Mouse (Mus musculus): ENCODE data around the gene 1700024P04Rik.
A peak's percentile ranks its signal among the peaks of the same experiment; 100 is the strongest.
"Not testable (repeated sequence)": the region's sequence is repeated elsewhere in the genome, so short reads cannot be mapped to it uniquely, and the experiment has no call there.

1700024P04Rik gene

GRCm38 (mm10) chr13:98977070-98977785 lies 7.1 kb downstream of the 1700024P04Rik start:
- H3K36me3 ChIP-seq (ENCODE audit: control insufficient read depth, insufficient read depth, low read length, poor library complexity, severe bottlenecking): no peaks in the 10 kb centered on the region
- no peaks in the 10 kb centered on the region for H3K27me3 ChIP-seq (ENCODE audit: control insufficient read depth, insufficient read depth, low read length, poor library complexity, severe bottlenecking)
- no peak for DNase-seq (ENCODE audit: low read depth, low spot score)

GRCm38 (mm10) chr13:98976022-98976421 lies 8.3 kb downstream of the 1700024P04Rik start:
- DNase-seq (ENCODE audit: low read depth, low spot score); H3K27me3 ChIP-seq (ENCODE audit: control insufficient read depth, insufficient read depth, low read length, poor library complexity, severe bottlenecking); H3K36me3 ChIP-seq (ENCODE audit: control insufficient read depth, insufficient read depth, low read length, poor library complexity, severe bottlenecking): not testable (repeated sequence)

- Histone ChIP-seq H3K27me3 (ENCODE audit: control insufficient read depth, insufficient read depth, low read length, poor library complexity, severe bottlenecking) (no peaks in the 10 kb centered on the region), H3K36me3 (ENCODE audit: control insufficient read depth, insufficient read depth, low read length, poor library complexity, severe bottlenecking) (no peaks in the 10 kb centered on the region)
- DNase-seq (ENCODE audit: low read depth, low spot score): no peak
Measured at GRCm38 (mm10) chr13:98972090-98972489, 12.3 kb downstream of the 1700024P04Rik start.

- no peaks in the 10 kb centered on the region for H3K36me3 ChIP-seq (ENCODE audit: control insufficient read depth, insufficient read depth, low read length, poor library complexity, severe bottlenecking)
- DNase-seq (ENCODE audit: low read depth, low spot score): no peak
- H3K27me3 ChIP-seq (ENCODE audit: control insufficient read depth, insufficient read depth, low read length, poor library complexity, severe bottlenecking): no peaks in the 10 kb centered on the region
Measured at GRCm38 (mm10) chr13:98971641-98972040, 12.7 kb downstream of the 1700024P04Rik start.

GRCm38 (mm10) chr13:98968517-98968916 lies 15.8 kb downstream of the 1700024P04Rik start:
- Histone ChIP-seq H3K36me3 (ENCODE audit: control insufficient read depth, insufficient read depth, low read length, poor library complexity, severe bottlenecking) (no peaks in the 10 kb centered on the region), H3K27me3 (ENCODE audit: control insufficient read depth, insufficient read depth, low read length, poor library complexity, severe bottlenecking) (no peaks in the 10 kb centered on the region)
- DNase-seq (ENCODE audit: low read depth, low spot score): no peak

- peak; percentile 60 for DNase-seq (ENCODE audit: low read depth, low spot score)
- H3K27me3 ChIP-seq (ENCODE audit: control insufficient read depth, insufficient read depth, low read length, poor library complexity, severe bottlenecking): no peaks in the 10 kb centered on the region
- no peaks in the 10 kb centered on the region for H3K36me3 ChIP-seq (ENCODE audit: control insufficient read depth, insufficient read depth, low read length, poor library complexity, severe bottlenecking)
Measured at GRCm38 (mm10) chr13:98967942-98968341, 16.4 kb downstream of the 1700024P04Rik start.

- H3K36me3 ChIP-seq (ENCODE audit: control insufficient read depth, insufficient read depth, low read length, poor library complexity, severe bottlenecking): no peaks in the 10 kb centered on the region
- no peak for DNase-seq (ENCODE audit: low read depth, low spot score)
- H3K27me3 ChIP-seq (ENCODE audit: control insufficient read depth, insufficient read depth, low read length, poor library complexity, severe bottlenecking): no peaks in the 10 kb centered on the region
Measured at GRCm38 (mm10) chr13:98966583-98966982, 17.8 kb downstream of the 1700024P04Rik start.

GRCm38 (mm10) chr13:98963612-98964011 lies 20.8 kb downstream of the 1700024P04Rik start:
- Histone ChIP-seq H3K36me3 (ENCODE audit: control insufficient read depth, insufficient read depth, low read length, poor library complexity, severe bottlenecking) (no peaks in the 10 kb centered on the region), H3K27me3 (ENCODE audit: control insufficient read depth, insufficient read depth, low read length, poor library complexity, severe bottlenecking) (no peaks in the 10 kb centered on the region)
- DNase-seq (ENCODE audit: low read depth, low spot score): no peak

GRCm38 (mm10) chr13:98958177-98958576 lies 26.2 kb downstream of the 1700024P04Rik start:
- no peaks in the 10 kb centered on the region for H3K36me3 ChIP-seq (ENCODE audit: control insufficient read depth, insufficient read depth, low read length, poor library complexity, severe bottlenecking)
- DNase-seq (ENCODE audit: low read depth, low spot score): no peak
- H3K27me3 ChIP-seq (ENCODE audit: control insufficient read depth, insufficient read depth, low read length, poor library complexity, severe bottlenecking): no peaks in the 10 kb centered on the region

- DNase-seq (ENCODE audit: low read depth, low spot score): no peak
- Histone ChIP-seq H3K36me3 (ENCODE audit: control insufficient read depth, insufficient read depth, low read length, poor library complexity, severe bottlenecking) (no peaks in the 10 kb centered on the region), H3K27me3 (ENCODE audit: control insufficient read depth, insufficient read depth, low read length, poor library complexity, severe bottlenecking) (no peaks in the 10 kb centered on the region)
Measured at GRCm38 (mm10) chr13:98956209-98956608, 28.2 kb downstream of the 1700024P04Rik start.

GRCm38 (mm10) chr13:98955676-98956075 lies 28.7 kb downstream of the 1700024P04Rik start:
- no peak for DNase-seq (ENCODE audit: low read depth, low spot score)
- no peaks in the 10 kb centered on the region for H3K36me3 ChIP-seq (ENCODE audit: control insufficient read depth, insufficient read depth, low read length, poor library complexity, severe bottlenecking)
- no peaks in the 10 kb centered on the region for H3K27me3 ChIP-seq (ENCODE audit: control insufficient read depth, insufficient read depth, low read length, poor library complexity, severe bottlenecking)

GRCm38 (mm10) chr13:98955226-98955625 lies 29.1 kb downstream of the 1700024P04Rik start:
- Histone ChIP-seq H3K36me3 (ENCODE audit: control insufficient read depth, insufficient read depth, low read length, poor library complexity, severe bottlenecking) (no peaks in the 10 kb centered on the region), H3K27me3 (ENCODE audit: control insufficient read depth, insufficient read depth, low read length, poor library complexity, severe bottlenecking) (no peaks in the 10 kb centered on the region)
- DNase-seq (ENCODE audit: low read depth, low spot score): no peak

- Histone ChIP-seq H3K27me3 (ENCODE audit: control insufficient read depth, insufficient read depth, low read length, poor library complexity, severe bottlenecking) (no peaks in the 10 kb centered on the region), H3K36me3 (ENCODE audit: control insufficient read depth, insufficient read depth, low read length, poor library complexity, severe bottlenecking) (no peaks in the 10 kb centered on the region)
- DNase-seq (ENCODE audit: low read depth, low spot score): no peak
Measured at GRCm38 (mm10) chr13:98953830-98954229, 30.5 kb downstream of the 1700024P04Rik start.

GRCm38 (mm10) chr13:98951951-98952350 lies 32.4 kb downstream of the 1700024P04Rik start:
- no peaks in the 10 kb centered on the region for H3K36me3 ChIP-seq (ENCODE audit: control insufficient read depth, insufficient read depth, low read length, poor library complexity, severe bottlenecking)
- no peak for DNase-seq (ENCODE audit: low read depth, low spot score)
- no peaks in the 10 kb centered on the region for H3K27me3 ChIP-seq (ENCODE audit: control insufficient read depth, insufficient read depth, low read length, poor library complexity, severe bottlenecking)

- no peak for DNase-seq (ENCODE audit: low read depth, low spot score)
- Histone ChIP-seq H3K27me3 (ENCODE audit: control insufficient read depth, insufficient read depth, low read length, poor library complexity, severe bottlenecking) (no peaks in the 10 kb centered on the region), H3K36me3 (ENCODE audit: control insufficient read depth, insufficient read depth, low read length, poor library complexity, severe bottlenecking) (no peaks in the 10 kb centered on the region)
Measured at GRCm38 (mm10) chr13:98948146-98948545, 36.2 kb downstream of the 1700024P04Rik start.

GRCm38 (mm10) chr13:98946434-98946833 lies 37.9 kb downstream of the 1700024P04Rik start:
- no peak for DNase-seq (ENCODE audit: low read depth, low spot score)

More at GRCm38 (mm10) chr13:98946434-98946833, 37.9 kb downstream of the 1700024P04Rik start:
- H3K36me3 ChIP-seq (ENCODE audit: control insufficient read depth, insufficient read depth, low read length, poor library complexity, severe bottlenecking): no peaks in the 10 kb centered on the region
- H3K27me3 ChIP-seq (ENCODE audit: control insufficient read depth, insufficient read depth, low read length, poor library complexity, severe bottlenecking): no peaks in the 10 kb centered on the region

All from splenic B cell, adult 2 months (primary cell).